Mouse (Mus musculus) hindbrain, embryonic 16.5 days (tissue): Measurements from ENCODE around the gene Wscd2. TPM values are rescaled to one million over a fixed set of nuclear protein-coding genes. Genes with fewer than 3 reads are reported as not detected.

Experiments used
- ATAC-seq: fragments of 200-750 bp; cut with Nextera tagmentation; 2 replicates; pipeline ENCODE4 v1.8.0; 2017; ENCODE audit warnings: moderate TSS enrichment, moderate library complexity
- H3K27ac ChIP-seq: fragments of 300-500 bp; sonication (generic); 2 replicates; pipeline ENCODE4 v1.5.1; 2014; ENCODE audit warnings: low read depth, mild to moderate bottlenecking, control low read depth, low read length, moderate library complexity
- H3K27me3 ChIP-seq: fragments of 300-500 bp; sonication (generic); replicated peaks from 2 replicates; pipeline ENCODE4 v1.6.1; 2014; ENCODE audit warnings: low read length; ENCODE audit not compliant: control insufficient read depth, insufficient read depth
- H3K36me3 ChIP-seq: fragments of 300-500 bp; sonication (generic); 2 replicates; pipeline ENCODE4 v1.6.1; 2014; ENCODE audit warnings: mild to moderate bottlenecking, low read length, moderate library complexity, mixed read lengths; ENCODE audit not compliant: control insufficient read depth, insufficient read depth
- H3K4me1 ChIP-seq: fragments of 300-500 bp; sonication (generic); 2 replicates; pipeline ENCODE4 v1.6.1; 2014; ENCODE audit warnings: low read depth, low read length; ENCODE audit not compliant: control insufficient read depth, insufficient read depth
- H3K4me2 ChIP-seq: fragments of 300-500 bp; sonication (generic); 2 replicates; pipeline ENCODE4 v1.6.1; 2014; ENCODE audit warnings: mild to moderate bottlenecking, low read length, control low read depth, moderate library complexity
- H3K4me3 ChIP-seq: fragments of 300-500 bp; sonication (generic); 2 replicates; pipeline ENCODE4 v1.5.1; 2014; ENCODE audit warnings: mild to moderate bottlenecking, low read length, control low read depth, moderate library complexity
- H3K9ac ChIP-seq: fragments of 300-500 bp; sonication (generic); 2 replicates; pipeline ENCODE4 v1.6.1; 2014; ENCODE audit warnings: low read depth, mild to moderate bottlenecking, control low read depth, low read length, moderate library complexity
- H3K9me3 ChIP-seq: fragments of 300-500 bp; sonication (generic); 2 replicates; pipeline ENCODE4 v1.6.1; 2014; ENCODE audit warnings: mild to moderate bottlenecking, low read length, moderate library complexity; ENCODE audit not compliant: control insufficient read depth
- WGBS: fragments of 180-500 bp; shearing (Covaris S2); extraction: QIAGEN DNeasy Blood & Tissue Kit; methylation state at CpG from one replicate; pipeline ENCODE4 v1.1.7; 2014; 5-methylcytosine and 5-hydroxymethylcytosine counted together
- polyA plus RNA-seq: library from polyadenylated mRNA; unstranded; fragments of >200 nt; fragmentation: Nextera tagmentation; extraction: Ambion mirVana; gene quantifications from 2 replicates; pipeline ENCODE4 v1.2.1, GENCODE M21; 2015

The Wscd2 gene
- polyA plus RNA-seq, 1 experiment from 2014 or later = 13.3 TPM

GRCm38 (mm10) chr5:113469826-113470225 lies 20.3 kb upstream of the Wscd2 start:
- Histone ChIP-seq H3K9ac (no peak overlapping the region), H3K27ac (no peak overlapping the region), H3K27me3 (no peaks in the 10 kb centered on the region), H3K36me3 (no peaks in the 10 kb centered on the region), H3K9me3 (no peaks in the 10 kb centered on the region), H3K4me1 (peaks cover 10% of the 10 kb centered on the region), H3K4me3 (no peak overlapping the region), H3K4me2 (no peak overlapping the region)
- ATAC-seq = no peak
- WGBS = 88% methylated on average over 5 of the region's 5 CpGs

- Histone ChIP-seq H3K9ac (no peak overlapping the region), H3K9me3 (no peaks in the 10 kb centered on the region), H3K4me2 (no peak overlapping the region), H3K4me1 (peaks cover 10% of the 10 kb centered on the region), H3K4me3 (no peak overlapping the region), H3K27ac (no peak overlapping the region), H3K27me3 (no peaks in the 10 kb centered on the region), H3K36me3 (no peaks in the 10 kb centered on the region)
- ATAC-seq = no peak
- 47% methylated on average over 4 of the region's 4 CpGs for WGBS
These were observed 18.7 kb upstream of the Wscd2 start for GRCm38 (mm10) chr5:113471417-113471816.

GRCm38 (mm10) chr5:113472339-113472738 lies 17.8 kb upstream of the Wscd2 start:
- WGBS = 50% methylated on average over 7 of the region's 7 CpGs
- no peak for ATAC-seq
- Histone ChIP-seq H3K4me2 (no peak overlapping the region), H3K4me1 (peaks cover 8% of the 10 kb centered on the region), H3K9me3 (no peaks in the 10 kb centered on the region), H3K36me3 (no peaks in the 10 kb centered on the region), H3K27ac (no peak overlapping the region), H3K9ac (no peak overlapping the region), H3K27me3 (no peaks in the 10 kb centered on the region), H3K4me3 (no peak overlapping the region)

- Histone ChIP-seq H3K27me3 (no peaks in the 10 kb centered on the region), H3K4me2 (no peak overlapping the region), H3K4me1 (no peaks in the 10 kb centered on the region), H3K36me3 (no peaks in the 10 kb centered on the region), H3K9ac (no peak overlapping the region), H3K4me3 (no peak overlapping the region), H3K9me3 (no peaks in the 10 kb centered on the region), H3K27ac (no peak overlapping the region)
- ATAC-seq = no peak
- WGBS = 23% methylated on average over 6 of the region's 6 CpGs
These were observed 13.3 kb upstream of the Wscd2 start for GRCm38 (mm10) chr5:113476816-113477215.

GRCm38 (mm10) chr5:113479075-113479474 lies 11.1 kb upstream of the Wscd2 start:
- Histone ChIP-seq H3K4me2 (no peak overlapping the region), H3K27me3 (no peaks in the 10 kb centered on the region), H3K4me3 (no peak overlapping the region), H3K4me1 (no peaks in the 10 kb centered on the region), H3K27ac (no peak overlapping the region), H3K9me3 (no peaks in the 10 kb centered on the region), H3K9ac (no peak overlapping the region), H3K36me3 (no peaks in the 10 kb centered on the region)
- WGBS = 52% methylated on average over 5 of the region's 5 CpGs
- ATAC-seq = no peak

- Histone ChIP-seq H3K4me3 (no peak overlapping the region), H3K36me3 (no peaks in the 10 kb centered on the region), H3K27me3 (no peaks in the 10 kb centered on the region), H3K4me1 (no peaks in the 10 kb centered on the region), H3K9ac (no peak overlapping the region), H3K4me2 (no peak overlapping the region), H3K9me3 (no peaks in the 10 kb centered on the region), H3K27ac (no peak overlapping the region)
- 43% methylated on average over 5 of the region's 5 CpGs for WGBS
- no peak for ATAC-seq
These were observed 9.7 kb upstream of the Wscd2 start for GRCm38 (mm10) chr5:113480451-113480850.

GRCm38 (mm10) chr5:113485584-113486162 lies 4.5 kb upstream of the Wscd2 start:
- Histone ChIP-seq H3K27me3 (no peaks in the 10 kb centered on the region; the same call in none of the 2 replicates), H3K4me3 (no peak overlapping the region), H3K9ac (no peak overlapping the region), H3K9me3 (no peaks in the 10 kb centered on the region), H3K4me1 (no peaks in the 10 kb centered on the region), H3K27ac (no peak overlapping the region), H3K4me2 (no peak overlapping the region), H3K36me3 (no peaks in the 10 kb centered on the region)
- WGBS = 83% methylated on average over 11 of the region's 11 CpGs
- no peak for ATAC-seq

GRCm38 (mm10) chr5:113487879-113488278 lies 2.3 kb upstream of the Wscd2 start:
- H3K4me1 ChIP-seq = peaks cover 15% of the 10 kb centered on the region
- no peak overlapping the region for H3K9ac ChIP-seq
- H3K36me3 ChIP-seq = no peaks in the 10 kb centered on the region
- 64% methylated on average over 8 of the region's 8 CpGs for WGBS
- no peaks in the 10 kb centered on the region for H3K9me3 ChIP-seq
- H3K27ac ChIP-seq = no peak overlapping the region
- ATAC-seq = no peak
- no peak overlapping the region for H3K4me2 ChIP-seq
- no peaks in the 10 kb centered on the region; the same call in none of the 2 replicates for H3K27me3 ChIP-seq
- H3K4me3 ChIP-seq = no peak overlapping the region

- Histone ChIP-seq H3K27me3 (no peaks in the 10 kb centered on the region; the same call in none of the 2 replicates), H3K4me1 (peaks cover 29% of the 10 kb centered on the region), H3K9ac (no peak overlapping the region), H3K27ac (no peak overlapping the region), H3K4me3 (no peak overlapping the region), H3K36me3 (no peaks in the 10 kb centered on the region), H3K9me3 (no peaks in the 10 kb centered on the region), H3K4me2 (no peak overlapping the region)
- 93% methylated on average over 9 of the region's 9 CpGs for WGBS
- ATAC-seq = no peak
These were observed 516 bp upstream of the Wscd2 start for GRCm38 (mm10) chr5:113489617-113490016.
